Mouse (Mus musculus) megakaryocyte-erythroid progenitor cell, adult 5-6 weeks (primary cell): ENCODE results near the gene Ssxb8. TPM values are rescaled to one million over a fixed set of nuclear protein-coding genes. Genes with fewer than 3 reads are reported as not detected.
"Not testable (repeated sequence)": the region's sequence is repeated elsewhere in the genome, so short reads cannot be mapped to it uniquely, and the experiment has no call there.

Experiments used
- ATAC-seq: replicated peaks from 2 replicates; pipeline ENCODE4 v1.8.0; 2016; ENCODE audit warnings: mild to moderate bottlenecking, inconsistent platforms; ENCODE audit not compliant: severe bottlenecking, poor library complexity, low FRiP score, low TSS enrichment
- total RNA-seq, 2 experiments: library from RNA; stranded (forward) in 1 of 2; stranded (reverse) in 1 of 2; fragments of 200-1000, 215-1000 nt in 1 of 2; fragments of >200 nt in 1 of 2; fragmentation: Nextera tagmentation in 1 of 2; gene quantifications; 2 replicates each; pipeline ENCODE4 v1.2.3; 2014 to 2017

Ssxb8 gene
- not detected in 2 replicates for total RNA-seq (2014; fragmentation: Nextera tagmentation)
- total RNA-seq (2017): not detected in 2 replicates

- ATAC-seq: not testable (repeated sequence)
Measured at GRCm38 (mm10) chrX:8690744-8691143, at the start of gene Ssxb8. TSS of gene Ssxb8 (minus strand) at chrX:8690844.

GRCm38 (mm10) chrX:8732907-8733306, 42.3 kb upstream of the Ssxb8 start:
- ATAC-seq: no peak

- no peak for ATAC-seq
Measured at GRCm38 (mm10) chrX:8663085-8663484, 27.6 kb downstream of the Ssxb8 start.

Other genes starting within 250 kb of the Ssxb8 start
- gene Ssxb2, start 229.1 kb downstream of the Ssxb8 start, total RNA-seq (2014; fragmentation: Nextera tagmentation): not detected in 2 replicates
- gene Ssxb2, start 229.1 kb downstream of the Ssxb8 start, total RNA-seq (2017): not detected in 2 replicates
- not detected in 2 replicates for gene Gm14459, start 165.9 kb downstream of the Ssxb8 start, total RNA-seq (2014; fragmentation: Nextera tagmentation)
- gene Gm14459, start 165.9 kb downstream of the Ssxb8 start, total RNA-seq (2017): not detected in 2 replicates
- gene Ssxb6, start 142.6 kb downstream of the Ssxb8 start, total RNA-seq (2014; fragmentation: Nextera tagmentation): not detected in 2 replicates
- gene Ssxb6, start 142.6 kb downstream of the Ssxb8 start, total RNA-seq (2017): not detected in 2 replicates
- not detected in 2 replicates for gene Ssxb3, start 99.0 kb downstream of the Ssxb8 start, total RNA-seq (2014; fragmentation: Nextera tagmentation)
- not detected in 2 replicates for gene Ssxb3, start 99.0 kb downstream of the Ssxb8 start, total RNA-seq (2017)
- not detected in 2 replicates for gene Ssx9, start 57.6 kb upstream of the Ssxb8 start, total RNA-seq (2014; fragmentation: Nextera tagmentation)
- gene Ssx9, start 57.6 kb upstream of the Ssxb8 start, total RNA-seq (2017): not detected in 2 replicates
- not detected in 2 replicates for gene Ssxb5, start 112.8 kb upstream of the Ssxb8 start, total RNA-seq (2014; fragmentation: Nextera tagmentation)
- not detected in 2 replicates for gene Ssxb5, start 112.8 kb upstream of the Ssxb8 start, total RNA-seq (2017)
- not detected in 2 replicates for gene Gm6592, start 153.2 kb upstream of the Ssxb8 start, total RNA-seq (2014; fragmentation: Nextera tagmentation)
- not detected in 2 replicates for gene Gm6592, start 153.2 kb upstream of the Ssxb8 start, total RNA-seq (2017)
- gene Gm5751, start 183.4 kb upstream of the Ssxb8 start, total RNA-seq (2014; fragmentation: Nextera tagmentation): not detected in 2 replicates
- not detected in 2 replicates for gene Gm5751, start 183.4 kb upstream of the Ssxb8 start, total RNA-seq (2017)
- gene B630019K06Rik, start 201.5 kb upstream of the Ssxb8 start, total RNA-seq (2014; fragmentation: Nextera tagmentation): 0.89 and 1.6 TPM in 2 replicates
- gene B630019K06Rik, start 201.5 kb upstream of the Ssxb8 start, total RNA-seq (2017): 0.46 TPM in 1 of 2 replicates, not detected in the other